Mouse (Mus musculus): Measurements from ENCODE around the gene Cenpw. TPM values are rescaled to one million over a fixed set of nuclear protein-coding genes. Genes with fewer than 3 reads are reported as not detected.

Gene Cenpw
- 10 to 100 TPM in 1 of 3 experiments, 1 to 10 TPM in 2; 2.3 to 23.0 (median 2.9) TPM for polyA plus RNA-seq (2017; shearing (Covaris generic))

- ATAC-seq = peak; percentile 94
Observed at GRCm38 (mm10) chr10:30199916-30200826, at the start of gene Cenpw. Cenpw (minus strand) TSS chr10:30200560.

GRCm38 (mm10) chr10:30249654-30250053, 49.3 kb upstream of the Cenpw start:
- ATAC-seq = no peak

- no peak for ATAC-seq
Observed at GRCm38 (mm10) chr10:30199501-30199900, 859 bp downstream of the Cenpw start.

GRCm38 (mm10) chr10:30167700-30168099, 32.7 kb downstream of the Cenpw start:
- no peak for ATAC-seq

Measured in inflammation-experienced regulatory T-cells, adult 6 months (primary cell).